12 mouse cellular contexts compared by ENCODE assay signal in the genomic region with DNA sequence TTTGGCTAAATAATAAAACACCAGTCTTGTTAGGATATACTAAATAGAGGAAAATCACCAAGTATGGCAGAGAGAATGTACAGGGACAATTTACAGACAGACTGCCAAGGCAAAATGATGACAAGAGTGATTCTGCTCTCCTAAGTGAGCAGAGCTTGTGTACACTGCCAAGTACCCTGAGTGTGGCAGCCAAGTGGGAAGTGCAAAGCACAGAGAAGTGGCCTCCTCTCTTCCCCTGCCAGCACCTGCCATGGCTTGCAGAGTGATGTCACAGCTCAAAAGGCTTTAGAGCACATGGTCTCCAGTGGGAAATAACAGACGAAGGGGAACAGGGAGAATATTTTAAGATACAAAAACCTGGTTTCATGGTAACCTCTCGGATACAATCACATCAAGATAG.
DNase-seq lines count a peak whose midpoint lies in the region; ATAC-seq and TF ChIP-seq lines count a peak whose summit lies in the region.
"Had no signal": no experiment of that assay in that cellular context is flagged by ENCODE, and none has a peak within 500 bp of the region (broad histone marks: within the 10 kb centered on the region; RNA-seq: fewer than 3 reads in every experiment).

No protein-coding gene starts in this region.

- H3K36me3 ChIP-seq in midbrain, postnatal 0 days (ENCODE audit: insufficient read depth, low read length) = no peaks in the 10 kb centered on the region
- H3K36me3 ChIP-seq in midbrain, embryonic 10.5 days = no peaks in the 10 kb centered on the region
- H3K36me3 ChIP-seq: embryonic facial prominence, embryonic 13.5 days; liver, embryonic 12.5 days had no signal

- H3K27me3 ChIP-seq in midbrain, postnatal 0 days (ENCODE audit: insufficient read depth, low read length) = no peaks in the 10 kb centered on the region
- no peaks in the 10 kb centered on the region for H3K27me3 ChIP-seq in midbrain, embryonic 10.5 days (ENCODE audit: low read depth, poor library complexity, severe bottlenecking)
- H3K27me3 ChIP-seq: embryonic facial prominence, embryonic 13.5 days; liver, embryonic 12.5 days had no signal

- H3K9ac ChIP-seq in midbrain, postnatal 0 days (replicated peaks; ENCODE audit: low read length, poor library complexity, severe bottlenecking) = no peak overlapping the region
- H3K9ac ChIP-seq: embryonic facial prominence, embryonic 13.5 days; liver, embryonic 12.5 days had no signal

- H3K4me2 ChIP-seq in midbrain, postnatal 0 days (ENCODE audit: low read depth, low read length, poor library complexity, severe bottlenecking) = no peak overlapping the region
- H3K4me2 ChIP-seq: embryonic facial prominence, embryonic 13.5 days; liver, embryonic 12.5 days had no signal

- H3K4me1 ChIP-seq in midbrain, postnatal 0 days (ENCODE audit: insufficient read depth, low read length) = no peaks in the 10 kb centered on the region
- H3K4me1 ChIP-seq in midbrain, embryonic 10.5 days = no peaks in the 10 kb centered on the region
- H3K4me1 ChIP-seq: embryonic facial prominence, embryonic 13.5 days; liver, embryonic 12.5 days had no signal

- no peak overlapping the region for H3K4me3 ChIP-seq in midbrain, postnatal 0 days (ENCODE audit: low read depth, low read length)
- H3K4me3 ChIP-seq in midbrain, embryonic 10.5 days = no peak overlapping the region
- H3K4me3 ChIP-seq: embryonic facial prominence, embryonic 13.5 days; liver, embryonic 12.5 days had no signal

- peak; percentile 6 for DNase-seq in gastrocnemius, postnatal 14 days
- DNase-seq in gastrocnemius, postnatal 10 days = no peak
- peak; percentile 55 for DNase-seq in midbrain, postnatal 0 days (ENCODE audit: low spot score)
- no peak for DNase-seq in midbrain, embryonic 10.5 days (ENCODE audit: low spot score)
- peak; percentile 31 to 46 for DNase-seq in heart, postnatal 14 days
- no peak for DNase-seq in adrenal gland, adult 2 months
- DNase-seq: thymus, postnatal 4 days had no signal

- WGBS in midbrain, postnatal 0 days = 65% methylated on average over 2 of the region's 2 CpGs
- 89% methylated on average over 2 of the region's 2 CpGs for WGBS in midbrain, embryonic 10.5 days

- H3K27ac ChIP-seq in midbrain, postnatal 0 days (ENCODE audit: low read depth, low read length) = no peak overlapping the region
- no peak overlapping the region for H3K27ac ChIP-seq in midbrain, embryonic 10.5 days (replicated peaks)
- H3K27ac ChIP-seq: embryonic facial prominence, embryonic 13.5 days; liver, embryonic 12.5 days; stomach, postnatal 0 days had no signal

- intact Hi-C loops in gastrocnemius, postnatal 14 days (cut with DNase I; ENCODE audit: low total_unique reads) = no loop called here
- intact Hi-C loops in heart, postnatal 14 days (cut with DNase I) = no loop called here

- no peak for ATAC-seq in midbrain, postnatal 0 days (ENCODE audit: low FRiP score)
- no peak for ATAC-seq in activated CD4-positive, CD25-positive, alpha-beta regulatory T cell, adult 4 months
- ATAC-seq: inflammation-experienced regulatory T-cells, adult 6 months; liver, embryonic 12.5 days had no signal

- TF ChIP-seq CTCF in midbrain, postnatal 0 days (IDR thresholded peaks at IDR 0.05) = no peak

- no peaks in the 10 kb centered on the region for H3K9me3 ChIP-seq in midbrain, postnatal 0 days (ENCODE audit: low read length)
- no peaks in the 10 kb centered on the region for H3K9me3 ChIP-seq in midbrain, embryonic 10.5 days (replicated peaks)
- H3K9me3 ChIP-seq: embryonic facial prominence, embryonic 13.5 days; liver, embryonic 12.5 days had no signal

Comparison
In these comparisons a context has a peak if more than half of its experiments do, and no peak if none do; other contexts are left out.
1. DNase-seq: peak in gastrocnemius, postnatal 14 days (single experiment), midbrain, postnatal 0 days (single experiment) and heart, postnatal 14 days (2 of 2); none in gastrocnemius, postnatal 10 days (single experiment), midbrain, embryonic 10.5 days (single experiment) and adrenal gland, adult 2 months (single experiment).